Mouse (Mus musculus): ENCODE measurements around the gene Glipr1.
"Not testable (repeated sequence)": the region's sequence is repeated elsewhere in the genome, so short reads cannot be mapped to it uniquely, and the experiment has no call there.

The Glipr1 gene

DNA sequence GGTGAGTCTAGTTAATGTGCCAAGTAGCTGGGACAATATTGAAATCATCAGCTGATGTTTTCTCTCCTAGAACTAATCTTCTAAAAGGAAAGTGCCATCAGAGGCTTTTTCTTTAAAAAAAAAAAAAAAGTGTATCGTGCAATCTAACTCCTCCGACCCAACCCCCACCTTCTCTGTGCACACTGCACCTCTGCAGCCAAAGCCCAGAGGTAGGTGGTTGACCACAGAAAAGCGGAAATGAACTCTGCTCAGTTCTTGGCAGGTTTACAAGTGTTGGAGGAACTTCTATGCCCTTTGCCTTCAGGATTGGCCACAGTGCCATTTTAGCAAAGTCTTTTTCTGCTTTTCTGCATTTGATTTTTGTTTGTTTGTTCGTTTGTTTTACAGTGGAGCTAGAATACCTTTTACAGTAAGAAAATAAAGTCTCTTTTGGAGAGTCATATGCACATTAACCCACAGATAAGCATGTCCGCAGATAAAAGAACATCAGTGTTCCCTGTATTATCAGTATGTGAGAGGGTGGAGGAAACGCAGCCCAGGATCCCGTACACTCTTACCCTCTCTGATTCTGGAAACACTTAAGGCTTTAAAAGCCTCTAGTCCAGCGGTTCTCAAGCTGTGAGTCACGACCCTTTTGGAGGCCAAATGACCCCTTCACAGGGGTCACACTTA is at the start of gene Glipr1:
TSS of gene Glipr1 (minus strand) at position 88 of the 672 bp plus-strand sequence.
- DNase-seq, result peak; percentile 17 to 59

DNA sequence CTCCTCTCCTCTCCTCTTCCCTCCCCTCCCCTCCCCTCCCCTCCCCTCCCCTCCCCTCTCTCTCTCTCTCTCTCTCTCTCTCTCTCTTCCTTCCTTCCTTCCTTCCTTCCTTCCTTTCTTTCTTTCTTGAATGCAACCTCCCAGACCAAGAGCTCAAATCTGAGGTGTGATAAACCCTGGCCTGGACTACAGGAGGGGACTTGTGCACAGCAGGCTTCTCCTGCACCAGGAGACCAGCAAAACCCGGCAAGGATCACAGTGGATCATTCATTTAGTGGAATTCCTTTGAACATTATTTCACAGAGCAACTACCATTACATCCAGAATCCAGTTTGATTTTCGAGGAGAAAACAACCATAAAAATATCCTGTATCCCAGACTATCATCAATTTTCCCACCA is 49.5 kb upstream of the Glipr1 start:
- not testable (repeated sequence) for DNase-seq

DNA sequence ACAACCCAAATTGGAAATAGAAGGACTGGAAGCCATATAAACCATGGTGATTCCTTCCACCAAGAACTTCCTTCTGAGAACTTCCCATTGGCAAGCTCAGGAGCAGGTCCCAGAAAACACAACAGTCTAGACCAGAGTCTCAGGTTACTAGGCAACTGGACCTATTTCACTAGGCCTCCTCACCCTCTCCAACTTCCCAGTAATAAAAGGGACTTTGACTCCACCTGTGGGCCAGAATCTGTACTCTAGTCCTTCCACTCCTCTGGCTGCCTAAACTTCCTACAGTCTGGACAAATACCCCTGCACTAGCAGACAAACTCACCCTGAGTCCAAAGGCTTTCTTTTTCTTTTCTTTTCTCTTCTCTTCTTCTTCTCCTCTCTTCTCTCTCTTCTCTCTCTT is 48.8 kb upstream of the Glipr1 start:
- no peak for DNase-seq

DNA sequence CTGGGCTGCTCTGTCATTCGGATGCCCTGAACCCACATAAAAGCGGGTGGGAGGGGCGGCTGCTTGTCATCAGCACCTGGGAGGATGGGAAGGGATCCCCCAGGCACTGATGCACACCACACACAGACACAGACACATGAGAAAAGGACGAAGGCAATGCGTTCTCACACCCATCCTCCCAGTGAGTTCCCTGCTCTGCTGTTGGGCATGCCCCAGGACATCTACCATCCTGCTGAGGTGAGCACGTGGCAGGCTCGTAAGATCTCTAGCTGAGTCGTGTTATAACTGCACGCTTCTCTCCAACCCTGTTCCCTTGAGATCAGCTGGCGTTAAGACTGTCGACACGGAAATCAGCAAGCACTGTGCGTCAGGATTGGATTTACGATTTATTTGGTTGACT is 41.9 kb upstream of the Glipr1 start:
- not testable (repeated sequence) for DNase-seq

DNA sequence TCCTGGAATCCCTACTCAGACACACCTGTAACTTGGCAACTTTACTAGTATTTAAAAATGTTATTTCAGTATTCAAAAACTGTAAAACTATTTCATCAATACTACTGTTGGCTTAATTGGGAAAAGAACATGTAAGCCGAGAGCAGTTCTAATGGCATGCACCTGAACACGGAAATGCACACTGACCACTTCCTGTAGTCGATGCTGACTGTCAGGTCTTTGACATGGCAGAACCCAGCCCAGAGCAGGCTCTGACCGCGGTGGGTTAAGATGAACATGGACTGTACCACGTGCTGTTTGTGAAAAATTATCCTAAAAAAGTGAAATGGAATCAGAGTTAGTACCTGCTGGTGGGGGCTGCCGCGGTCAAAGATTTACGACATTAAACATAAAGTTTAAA is 41.1 kb upstream of the Glipr1 start:
- DNase-seq, result not testable (repeated sequence)

DNA sequence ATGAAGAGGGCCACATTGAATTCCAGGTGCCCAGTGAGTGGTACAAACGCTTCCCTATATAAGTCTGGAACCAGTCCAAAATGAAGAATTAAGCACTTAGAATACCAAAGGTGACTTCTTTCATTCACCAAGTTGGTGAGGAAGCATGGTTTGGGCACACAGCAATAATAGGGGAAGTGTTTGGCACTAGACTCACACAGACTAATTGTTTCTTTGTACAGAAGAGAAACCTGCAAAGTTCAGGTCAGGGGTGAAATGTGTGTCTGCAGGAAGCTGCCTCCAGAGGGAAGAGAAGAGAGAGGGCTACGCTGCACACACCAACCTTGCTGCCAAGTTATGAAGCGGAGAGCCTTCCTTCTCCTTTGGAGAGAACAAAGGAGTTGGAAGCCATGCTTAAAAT is 26.3 kb upstream of the Glipr1 start:
- not testable (repeated sequence) for DNase-seq

DNA sequence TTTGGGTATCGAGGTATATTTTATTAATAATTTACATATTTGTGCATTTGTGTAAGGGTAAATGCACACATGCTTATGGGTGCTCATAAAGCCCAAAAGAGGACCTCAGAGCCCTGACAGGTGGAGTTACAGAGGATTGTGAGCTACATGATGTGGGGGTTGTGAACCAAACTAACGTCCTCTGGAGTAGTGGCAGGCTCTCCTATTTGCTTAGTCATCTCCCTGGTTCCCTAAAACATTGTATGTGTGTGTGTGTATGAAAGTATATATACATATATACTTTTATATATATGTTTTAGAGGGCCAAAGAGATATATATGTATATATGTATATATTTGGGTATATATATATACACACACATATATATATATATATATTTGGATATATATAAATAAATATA is 21.2 kb upstream of the Glipr1 start:
- DNase-seq, result no peak

DNA sequence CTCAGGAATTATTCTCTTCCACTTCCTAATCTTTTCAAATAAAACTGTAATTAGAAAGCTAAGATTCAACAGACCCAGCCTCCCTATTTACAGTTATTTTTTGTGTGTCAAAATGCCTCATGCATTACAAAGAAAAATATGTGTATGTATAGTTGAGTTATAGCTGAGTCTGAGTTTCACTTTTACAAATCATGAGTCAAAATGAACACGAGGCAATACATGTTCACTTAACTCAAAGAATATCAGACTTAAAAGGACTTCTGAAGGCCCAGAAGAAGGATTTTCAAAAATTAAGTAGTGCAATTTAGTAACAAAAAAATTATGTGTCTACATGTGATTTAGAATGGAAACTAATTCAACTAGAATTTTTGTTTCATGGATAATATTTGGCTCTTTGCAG is 7.1 kb upstream of the Glipr1 start:
- DNase-seq, result not testable (repeated sequence)

DNA sequence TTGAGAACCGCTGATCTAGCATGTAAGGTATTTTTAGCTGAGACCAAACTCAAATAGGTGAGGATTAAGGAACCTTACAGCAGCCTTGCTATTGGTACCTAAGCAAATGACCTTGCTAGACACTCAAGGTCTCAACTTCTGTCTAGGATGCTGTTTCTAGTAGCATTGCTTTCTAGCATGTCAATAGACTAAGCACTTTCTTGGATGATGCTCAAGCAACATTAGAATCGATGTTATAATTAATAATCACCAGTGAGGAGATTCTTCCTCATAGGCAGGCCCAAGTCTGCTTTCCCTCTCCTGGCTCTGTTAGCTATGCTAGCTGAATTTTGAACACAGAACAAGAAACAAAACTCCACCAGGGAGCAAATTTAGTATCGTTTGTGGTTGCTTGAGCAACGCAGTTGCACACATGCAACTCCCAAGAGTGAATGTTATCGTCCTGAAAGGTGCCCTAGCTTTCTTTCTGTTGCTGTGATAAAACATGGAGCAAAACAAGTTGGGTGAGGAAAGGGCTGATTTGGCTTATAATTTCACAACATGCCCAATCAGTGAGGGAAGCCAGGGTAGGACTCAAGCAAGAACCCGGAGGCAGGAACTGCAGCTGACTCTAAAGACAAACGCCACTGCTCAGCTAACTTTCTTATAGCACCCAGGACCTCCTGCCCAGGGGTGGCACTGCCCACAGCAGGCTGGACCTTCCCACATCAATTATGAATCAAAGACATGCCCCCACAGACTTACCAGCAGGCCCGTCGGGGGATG is 493 bp downstream of the Glipr1 start:
- DNase-seq, result no peak

DNA sequence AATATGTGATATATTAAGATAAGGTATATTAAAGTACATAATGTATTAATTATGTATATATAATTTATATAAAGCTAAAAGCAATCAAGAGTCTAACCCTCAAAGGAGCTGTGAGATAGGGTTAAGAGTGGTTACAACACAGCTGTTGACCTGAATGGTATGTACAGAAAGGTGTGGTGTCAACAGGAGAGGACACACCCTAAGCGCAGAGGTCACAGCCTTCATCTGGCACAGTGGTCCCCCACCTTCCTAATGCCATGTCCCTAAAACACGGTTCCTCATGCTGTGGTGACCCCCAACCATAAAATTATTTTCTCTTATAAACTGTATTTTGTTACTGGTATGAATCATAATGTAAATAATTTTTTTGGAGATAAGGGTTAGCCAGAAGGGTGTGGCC is 1.1 kb downstream of the Glipr1 start:
- no peak for DNase-seq

DNA sequence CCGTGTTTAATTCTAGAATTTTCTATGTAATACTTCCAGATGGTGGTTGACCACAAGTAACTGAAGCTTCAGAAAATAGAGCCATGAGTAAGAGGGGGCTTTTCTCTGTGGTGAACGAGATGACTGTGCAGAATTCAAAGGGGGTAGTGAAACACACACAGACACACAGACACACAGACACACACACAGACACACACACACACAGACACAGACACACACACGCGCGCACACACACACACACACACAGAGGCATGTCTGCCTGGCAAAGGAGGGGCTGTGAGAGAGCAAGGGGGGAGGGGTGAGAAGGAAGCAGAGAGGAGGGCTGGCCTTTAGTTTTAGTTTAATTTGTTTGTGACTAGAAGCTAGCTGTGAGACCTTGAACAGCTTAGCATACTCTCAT is 1.9 kb downstream of the Glipr1 start:
- no peak for DNase-seq

DNA sequence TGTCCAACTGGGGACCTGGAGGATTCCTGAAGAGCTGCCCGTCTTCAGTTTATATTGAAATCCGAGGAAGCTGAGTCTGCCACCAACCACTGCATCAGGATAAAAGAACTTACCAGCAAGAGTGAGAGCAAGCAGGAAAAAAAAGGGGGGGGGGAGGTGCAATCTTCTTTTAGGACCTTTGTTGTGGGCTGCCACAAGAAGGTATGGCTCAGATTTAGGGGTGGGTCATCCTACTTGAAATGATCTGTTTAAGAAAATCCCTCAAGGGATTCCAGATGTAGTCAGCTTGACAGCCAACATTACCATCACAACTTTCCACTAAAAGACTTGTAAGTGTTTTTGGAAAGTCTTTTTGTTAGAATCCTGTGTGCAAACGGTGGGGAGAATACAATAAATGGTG is 2.7 kb downstream of the Glipr1 start:
- DNase-seq, result no peak

DNA sequence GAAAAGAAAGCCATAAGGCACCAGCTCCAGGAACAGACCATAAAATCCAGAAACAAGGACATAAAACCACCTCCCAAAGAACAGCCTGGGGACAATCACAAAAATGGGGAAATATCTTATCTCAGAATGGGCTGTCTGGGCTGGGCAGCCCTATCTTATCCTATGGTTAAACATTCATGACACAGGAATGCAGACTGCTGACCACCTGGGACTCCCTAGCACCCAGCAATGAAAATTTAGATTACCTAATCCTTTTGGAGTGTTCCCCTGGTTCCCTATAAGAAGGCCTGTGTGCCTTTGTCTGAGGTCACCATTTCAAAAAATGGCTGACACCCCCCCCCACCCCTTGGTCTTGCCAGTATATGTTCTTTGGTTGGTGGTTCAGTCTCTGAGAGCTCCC is 4.8 kb downstream of the Glipr1 start:
- DNase-seq, result no peak

DNA sequence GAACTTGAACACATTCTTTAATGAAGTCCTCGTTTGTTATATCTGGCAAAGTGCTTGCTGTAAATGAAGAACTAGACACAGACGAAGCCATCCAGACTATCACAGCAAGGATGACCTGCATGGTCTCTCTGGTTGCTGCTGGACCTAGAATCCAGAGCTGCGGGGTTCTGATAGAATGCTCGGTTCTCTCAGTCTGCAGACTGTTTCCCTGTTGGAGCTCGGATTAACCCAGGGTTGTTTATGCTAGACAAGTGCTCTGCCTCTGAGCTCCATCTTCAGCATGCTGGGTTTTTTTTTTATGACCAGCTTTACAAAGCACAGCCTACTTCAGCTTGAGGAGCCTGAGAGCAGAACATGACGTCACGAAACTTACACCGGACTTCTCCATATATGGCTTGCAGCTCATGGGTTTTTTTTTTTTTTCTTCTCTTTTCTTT is 5.5 kb downstream of the Glipr1 start:
- DNase-seq, result peak in 1 of 2 experiments; percentile 30

DNA sequence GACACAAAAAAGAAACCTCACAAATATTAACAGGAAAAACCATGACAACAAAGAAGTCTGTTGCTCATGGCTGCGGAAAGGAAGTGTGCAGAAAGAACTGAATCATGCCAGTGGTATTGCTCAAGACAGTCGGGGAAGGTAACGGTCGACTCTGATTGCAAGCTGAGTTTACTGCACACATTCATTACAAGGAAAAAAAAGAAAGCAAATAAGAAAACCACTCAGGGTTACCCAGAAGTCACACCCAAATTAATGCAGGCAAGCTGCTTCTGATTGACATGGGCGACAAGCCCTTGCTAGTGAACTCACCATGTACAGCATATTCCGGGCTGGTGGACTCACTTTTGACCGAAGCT is 5.9 kb downstream of the Glipr1 start:
- no peak for DNase-seq

DNA sequence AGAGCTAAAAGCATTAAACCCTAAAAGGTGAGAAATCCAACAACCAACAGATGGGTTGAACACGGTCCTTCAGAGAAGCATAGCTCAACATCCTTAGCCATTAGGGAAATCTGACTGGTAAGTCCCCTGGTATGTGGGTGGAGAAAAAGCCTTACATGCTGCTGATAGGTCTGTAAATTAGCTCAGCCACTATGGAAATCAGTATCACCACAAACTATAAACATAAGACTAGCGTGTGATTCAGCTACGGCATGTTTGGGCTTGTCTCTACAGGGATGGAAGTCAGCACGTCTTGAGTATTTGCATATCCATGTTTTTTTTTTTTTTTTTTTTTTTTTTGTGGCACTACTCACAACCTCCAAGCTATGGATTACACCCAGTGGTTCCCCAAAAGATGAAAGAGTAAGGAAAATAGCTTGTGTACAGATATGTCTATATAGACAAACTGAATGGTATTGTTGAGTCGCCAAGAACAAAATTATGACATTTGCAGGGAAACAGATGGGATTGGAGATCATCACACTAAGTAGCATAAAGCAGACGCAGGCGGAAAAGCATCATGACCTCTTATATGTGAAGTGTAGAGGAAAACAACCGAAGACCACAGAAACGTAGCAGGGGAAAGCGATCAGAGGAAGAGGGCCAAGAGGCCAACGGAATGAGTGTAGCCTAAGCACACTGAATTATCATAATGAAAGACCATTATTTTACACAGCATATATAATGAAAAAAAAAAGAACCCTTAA is 6.5 kb downstream of the Glipr1 start:
- no peak for DNase-seq

DNA sequence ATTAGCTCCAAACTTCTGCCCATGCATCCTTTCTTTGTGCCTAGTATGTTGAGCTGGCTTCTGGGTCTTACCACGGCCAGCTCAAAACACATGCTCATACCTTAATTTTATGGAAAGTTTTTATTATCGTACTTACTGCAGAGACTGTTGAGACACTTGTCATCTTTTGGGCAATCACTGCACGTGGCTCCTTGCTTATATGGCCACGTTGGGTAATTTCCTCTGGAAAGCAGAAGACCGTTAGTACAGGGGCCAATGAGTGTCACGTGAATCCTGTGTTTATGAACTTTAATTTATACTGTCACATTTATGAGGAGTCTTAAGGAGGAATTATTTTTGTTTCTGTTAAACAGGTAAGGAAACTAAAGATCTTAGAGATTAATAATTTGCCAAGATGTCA is 16.0 kb downstream of the Glipr1 start:
- DNase-seq, result no peak

DNA sequence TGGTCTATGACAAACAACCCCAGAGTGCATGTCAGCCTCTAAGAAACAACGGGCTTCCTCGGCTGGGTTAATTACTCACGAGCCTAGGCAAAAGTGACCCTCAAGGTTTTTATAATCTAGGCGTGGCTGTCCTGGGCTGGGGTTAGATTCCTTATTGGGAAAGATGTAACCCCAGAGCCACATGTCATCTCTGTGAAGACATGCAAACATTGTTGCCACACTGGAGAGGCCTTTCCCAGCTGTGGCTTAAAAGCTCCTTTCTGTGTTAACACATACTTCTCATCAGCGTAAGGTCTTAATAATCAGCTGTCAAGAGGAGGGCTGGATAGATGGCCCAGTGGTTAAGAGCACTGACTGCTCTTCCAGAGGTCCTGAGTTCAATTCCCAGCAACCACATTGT is 19.4 kb downstream of the Glipr1 start:
- no peak for DNase-seq

DNA sequence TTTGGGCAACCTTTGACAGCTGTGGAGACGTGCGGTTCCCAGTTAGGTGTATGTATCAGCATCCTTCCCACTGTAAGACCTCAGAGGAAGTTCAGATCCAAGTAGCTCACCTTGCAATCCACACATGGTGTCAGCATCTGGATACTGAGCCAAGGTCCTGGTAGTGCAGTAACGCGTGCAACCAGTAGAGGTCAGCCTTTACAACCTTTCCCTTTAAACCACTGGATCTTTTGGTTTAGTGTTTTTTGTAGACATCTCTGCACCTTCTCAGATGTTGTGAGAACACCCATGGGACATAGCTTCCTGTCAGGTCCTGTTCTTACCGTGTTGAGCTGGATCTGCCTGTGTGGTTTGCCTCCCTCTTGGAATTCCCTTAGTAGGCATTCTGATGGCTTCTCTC is 24.8 kb downstream of the Glipr1 start:
- DNase-seq, result peak in 1 of 2 experiments; percentile 23

DNA sequence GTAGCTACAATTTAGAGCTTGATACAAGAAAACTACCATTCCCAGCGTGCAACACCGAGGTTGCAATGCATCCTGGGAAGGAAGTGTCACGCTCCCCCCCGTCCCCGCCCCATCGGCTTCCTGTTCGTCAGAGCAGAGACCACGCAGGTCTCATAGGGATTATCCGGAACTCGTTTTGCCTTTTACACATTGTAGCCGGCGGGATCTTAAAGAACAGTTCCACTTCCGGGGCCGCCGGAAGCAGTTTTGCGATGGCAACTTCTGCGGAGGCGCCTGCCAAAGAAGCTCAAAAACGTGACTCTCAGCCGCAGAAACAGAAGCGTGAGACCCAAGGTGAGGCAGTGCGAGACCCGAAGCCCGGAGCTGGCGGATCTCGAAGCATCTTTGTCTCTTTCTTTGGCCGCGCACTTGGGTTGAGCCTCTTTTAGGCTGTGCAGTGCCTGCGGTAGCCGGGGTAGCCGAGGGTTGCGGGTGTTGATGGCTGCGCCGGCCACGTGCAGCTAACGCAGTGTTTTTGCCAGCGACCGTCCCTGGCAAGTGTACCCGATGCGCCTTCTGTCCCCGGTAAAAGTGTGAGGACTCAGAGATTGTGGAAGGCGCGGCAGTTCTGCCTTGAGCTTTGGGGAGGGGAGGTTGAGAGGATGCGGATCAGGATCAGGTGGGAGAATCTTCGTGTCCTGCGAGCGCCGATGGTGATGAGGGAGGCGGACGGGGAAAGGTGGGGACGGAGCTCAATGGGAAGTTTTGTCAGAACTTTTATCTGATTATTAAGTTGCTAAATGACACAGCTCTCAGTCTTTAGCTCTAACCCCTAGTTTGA is 29.7 kb downstream of the Glipr1 start, which contains the start of gene Krr1:
TSS of gene Krr1 (plus strand) at position 123 of the 820 bp plus-strand sequence.
- peak; percentile 69 to 84 for DNase-seq

DNA sequence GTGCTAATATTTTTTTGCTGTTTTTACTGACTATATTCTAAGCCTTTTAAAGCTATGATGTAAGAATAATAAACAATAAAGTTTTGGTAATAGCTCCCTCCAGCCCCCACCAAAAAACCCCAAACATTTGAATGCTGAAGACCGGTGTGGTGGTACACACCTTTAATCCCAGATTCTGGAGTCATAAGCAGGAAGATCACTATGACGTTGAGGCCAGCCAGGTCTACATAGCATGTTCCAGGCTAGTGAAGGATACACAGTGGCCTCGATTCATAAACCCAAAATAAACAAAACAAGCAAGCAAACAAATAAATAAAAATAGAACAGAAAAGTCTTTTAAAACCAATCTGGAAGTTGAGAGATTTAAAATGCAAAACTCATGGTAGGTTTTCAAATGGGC is 30.5 kb downstream of the Glipr1 start:
- DNase-seq, result no peak

DNA sequence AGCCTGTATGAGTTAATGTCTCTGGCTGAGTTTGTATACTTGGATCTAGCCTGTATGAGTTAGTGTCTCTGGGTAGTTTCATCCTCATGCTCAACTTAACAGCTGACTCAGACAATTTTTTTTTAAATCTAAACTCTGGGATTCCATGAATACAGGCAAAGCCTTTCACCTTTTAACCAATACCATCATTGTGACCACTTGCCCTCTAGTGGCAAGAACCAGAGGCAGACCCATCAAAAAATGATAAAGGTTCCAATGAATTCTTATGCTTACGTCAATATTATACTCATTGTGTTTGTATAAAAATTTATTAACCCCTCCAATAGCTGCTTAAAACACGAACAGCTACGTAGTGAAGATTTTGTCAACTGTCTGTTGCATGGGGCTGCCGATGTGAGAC is 36.0 kb downstream of the Glipr1 start:
- DNase-seq, result no peak

DNA sequence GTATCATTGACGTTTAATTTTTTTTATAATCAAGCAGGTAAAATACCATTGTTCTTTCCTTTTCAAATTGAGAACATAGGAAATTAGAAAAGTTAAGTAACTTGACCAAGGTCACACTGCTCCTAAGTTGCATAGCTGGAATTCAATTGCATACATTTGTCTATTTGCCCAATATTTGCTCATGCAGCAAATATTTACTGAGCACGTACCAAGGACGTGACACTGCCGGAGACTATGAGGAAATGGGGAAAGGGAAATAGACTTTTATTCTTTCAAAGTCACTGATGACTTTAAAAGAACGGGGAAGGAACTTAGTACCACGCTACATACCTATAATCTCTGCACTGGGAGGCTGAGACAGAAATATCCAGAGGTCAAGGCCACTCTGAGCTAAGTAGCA is 42.0 kb downstream of the Glipr1 start:
- DNase-seq, result no peak

Measured in thymus, adult 18-20 months (tissue).